Mouse (Mus musculus) cerebellum, postnatal 25 days (tissue): ENCODE results near the gene Nfe2.
"Not testable (repeated sequence)": the region's sequence is repeated elsewhere in the genome, so short reads cannot be mapped to it uniquely, and the experiment has no call there.

Source experiments
- DNase-seq, 2 experiments: peaks; one replicate each; pipeline ENCODE4 v3.0.0; 2021; ENCODE audit warnings: mixed read lengths in 2 of 2

The Nfe2 gene

DNA sequence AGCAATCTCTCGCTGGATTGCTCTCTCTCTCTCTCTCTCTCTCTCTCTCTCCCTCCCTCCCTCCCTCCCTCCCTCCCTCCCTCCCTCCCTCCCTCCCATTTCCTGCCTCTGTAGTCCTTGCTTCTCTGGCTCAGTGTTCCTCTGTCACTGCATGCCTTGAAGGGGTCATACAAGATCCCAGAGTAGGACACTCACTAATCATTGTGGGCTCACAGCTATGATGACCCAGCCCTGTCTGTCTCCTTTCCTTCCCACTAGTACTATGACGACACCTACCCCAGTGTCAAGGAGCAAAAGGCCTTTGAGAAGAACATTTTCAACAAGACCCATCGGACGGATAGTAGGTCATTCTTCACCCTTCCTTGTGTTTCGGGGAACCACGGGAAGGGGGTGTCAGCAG lies 32.2 kb upstream of the Nfe2 start:
- no peak for DNase-seq

GRCm38 (mm10) chr15:103289600-103289999 lies 31.4 kb upstream of the Nfe2 start:
- no peak for DNase-seq

- peak; percentile 47 to 64 for DNase-seq
Measured at GRCm38 (mm10) chr15:103285778-103286417, 27.7 kb upstream of the Nfe2 start.

DNA sequence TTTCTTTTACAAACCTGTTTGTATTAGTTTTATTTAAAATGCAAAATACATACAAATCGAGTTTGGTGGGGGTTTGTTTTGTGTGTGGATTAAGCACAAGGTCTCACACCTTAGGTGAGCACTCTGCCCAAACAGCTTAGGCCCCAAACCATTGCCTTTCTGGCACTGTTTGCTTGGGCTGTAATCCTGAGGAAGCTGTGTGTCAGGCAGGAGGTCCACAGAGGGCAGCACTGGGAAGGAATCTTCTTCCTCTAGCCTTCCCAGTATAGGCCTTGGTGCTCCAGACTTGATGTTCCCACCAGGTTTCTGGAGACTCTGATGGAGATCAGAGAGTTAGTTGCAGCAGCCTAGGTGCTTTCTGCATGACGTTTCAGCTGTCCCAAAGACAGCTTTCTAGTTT lies 26.4 kb upstream of the Nfe2 start:
- no peak for DNase-seq

- DNase-seq, result peak; percentile 42 to 61
Measured at GRCm38 (mm10) chr15:103284066-103284465, 25.9 kb upstream of the Nfe2 start.

DNA sequence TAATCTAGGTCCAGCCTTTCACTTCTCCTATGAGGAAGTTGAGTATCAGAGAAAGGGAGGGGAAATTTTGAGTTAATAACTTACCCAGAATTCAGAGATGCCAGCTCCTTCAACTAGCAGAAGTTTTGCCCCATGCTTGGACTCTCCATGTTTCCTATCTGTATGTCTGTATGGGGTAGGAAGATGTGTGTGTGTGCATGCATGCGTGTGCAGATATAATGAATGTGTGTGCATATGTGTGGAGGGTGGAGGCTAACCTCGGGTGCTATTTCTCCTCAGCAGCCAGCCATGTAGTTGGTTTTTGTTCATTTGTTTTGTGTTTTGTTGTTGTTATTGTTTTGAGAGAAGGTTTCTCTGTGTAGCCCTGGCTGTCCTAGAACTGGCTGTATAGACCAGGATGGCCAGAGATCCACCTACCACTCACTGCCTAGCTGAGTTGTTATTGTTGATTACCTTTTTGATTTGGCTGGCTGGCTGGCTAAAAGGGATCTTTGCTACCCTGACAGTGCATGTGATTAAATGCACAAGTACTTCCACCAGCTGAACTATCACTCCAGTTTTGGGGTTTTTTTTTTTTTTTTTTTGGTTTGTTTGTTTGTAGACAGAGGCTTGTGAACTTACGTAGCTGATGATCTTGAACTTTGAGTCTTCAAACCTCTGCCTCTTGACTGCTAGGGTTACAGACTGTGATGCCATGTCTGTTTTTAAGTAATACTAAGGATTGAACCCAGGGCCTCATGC lies 23.4 kb upstream of the Nfe2 start:
- no peak for DNase-seq

DNA sequence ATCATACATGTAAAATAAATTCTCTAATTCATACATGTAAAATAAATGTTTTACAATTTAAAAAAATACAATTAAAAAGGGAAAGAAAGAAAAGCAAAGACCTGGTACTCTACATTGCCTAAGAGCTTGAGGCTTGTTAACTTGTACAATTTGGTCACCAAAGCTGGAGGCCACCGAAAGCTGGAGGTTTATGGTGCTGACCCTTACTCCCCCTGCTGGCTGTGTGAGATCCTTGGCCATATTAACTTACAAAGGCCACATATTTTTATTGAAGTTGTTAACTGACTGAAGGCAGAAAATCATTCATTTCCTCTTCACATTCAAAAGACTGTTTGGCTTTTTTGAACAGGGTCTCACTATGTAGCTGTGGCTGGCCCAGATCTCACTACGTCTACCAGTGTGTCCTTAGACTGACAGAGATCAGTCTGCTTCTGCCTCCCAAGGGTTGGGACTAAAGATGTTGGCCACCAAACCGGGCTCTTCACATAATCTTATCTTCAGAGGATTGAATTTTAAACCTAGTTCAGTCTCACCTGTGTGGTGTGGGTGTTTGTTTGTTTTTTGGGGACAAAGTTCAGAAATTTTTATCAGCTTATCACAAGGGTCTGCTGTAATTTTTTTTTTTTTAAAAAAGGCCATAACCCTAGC lies 22.7 kb upstream of the Nfe2 start:
- peak in 1 of 2 experiments; percentile 18 for DNase-seq

GRCm38 (mm10) chr15:103279750-103280149 lies 21.5 kb upstream of the Nfe2 start:
- DNase-seq, result peak in 1 of 2 experiments; percentile 36

- no peak for DNase-seq
Measured at GRCm38 (mm10) chr15:103277949-103278348, 19.7 kb upstream of the Nfe2 start.

DNA sequence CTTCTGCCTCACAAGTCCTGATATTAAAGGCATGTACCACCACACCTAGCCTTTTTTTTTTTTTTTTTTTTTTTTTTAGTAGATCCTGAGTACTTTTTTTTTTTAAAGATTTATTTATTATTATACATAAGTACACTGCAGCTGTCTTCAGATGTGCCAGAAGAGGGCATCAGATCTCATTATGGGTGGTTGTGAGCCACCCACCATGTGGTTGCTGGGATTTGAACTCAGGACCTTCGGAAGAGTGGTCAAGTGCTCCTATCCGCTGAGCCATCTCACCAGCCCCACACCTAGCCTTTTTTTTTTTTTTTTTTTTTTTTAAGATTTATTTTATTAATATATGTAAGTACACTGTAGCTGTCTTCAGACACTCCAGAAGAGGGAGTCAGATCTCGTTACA lies 17.7 kb upstream of the Nfe2 start:
- peak in 1 of 2 experiments; percentile 9 for DNase-seq

- peak; percentile 96 for DNase-seq
Measured at GRCm38 (mm10) chr15:103272419-103273279, 14.4 kb upstream of the Nfe2 start, which contains the start of gene Copz1. Gene Copz1, plus strand, starts transcription at chr15:103272714.

GRCm38 (mm10) chr15:103268903-103269302 lies 10.7 kb upstream of the Nfe2 start:
- no peak for DNase-seq

DNA sequence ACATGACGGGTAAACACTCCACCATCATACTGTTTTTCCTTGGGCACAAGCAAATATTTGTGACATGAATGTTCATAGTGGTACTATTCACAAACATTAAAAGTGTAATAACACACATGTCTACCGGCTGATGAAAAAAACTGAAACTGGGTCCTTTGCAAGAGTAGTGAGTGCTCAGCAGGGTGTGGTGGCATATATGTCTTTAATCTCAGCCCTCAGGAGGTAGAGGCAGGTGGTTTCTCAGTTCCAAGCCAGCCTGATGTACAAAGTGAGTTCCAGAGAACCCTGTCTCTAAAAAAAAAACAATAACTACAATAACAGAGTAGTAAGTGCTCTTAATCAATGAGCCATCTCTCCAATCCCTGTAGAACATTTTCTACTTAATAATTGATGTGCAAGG lies 6.6 kb upstream of the Nfe2 start:
- DNase-seq, result no peak

- no peak for DNase-seq
Measured at GRCm38 (mm10) chr15:103259989-103260388, 1.8 kb upstream of the Nfe2 start.

DNA sequence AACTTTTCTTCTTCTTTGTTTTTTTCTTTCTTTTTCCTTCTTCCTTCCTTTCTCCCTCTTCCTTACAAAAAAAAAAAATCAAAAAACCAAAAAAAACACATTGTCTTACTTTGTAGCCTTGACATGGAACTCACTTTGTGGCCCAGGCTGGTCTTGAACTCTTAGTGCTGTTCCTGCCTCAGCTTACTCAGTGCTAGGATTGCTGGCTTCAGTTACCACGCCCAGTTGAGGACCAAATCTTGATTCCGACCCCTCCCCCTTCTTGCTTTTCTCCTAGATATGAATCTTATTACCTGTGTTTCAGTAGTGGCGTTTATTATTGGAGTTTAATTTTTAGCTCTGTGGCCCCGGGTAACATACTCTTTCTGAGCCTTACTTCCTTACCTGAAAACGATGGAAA lies 959 bp upstream of the Nfe2 start:
- no peak for DNase-seq

GRCm38 (mm10) chr15:103256210-103256986 lies 1.8 kb downstream of the Nfe2 start:
- no peak for DNase-seq

GRCm38 (mm10) chr15:103255169-103255568 lies 3.0 kb downstream of the Nfe2 start:
- peak in 1 of 2 experiments; percentile 28 for DNase-seq

- DNase-seq, result no peak
Measured at GRCm38 (mm10) chr15:103253352-103253751, 4.9 kb downstream of the Nfe2 start.

- no peak for DNase-seq
Measured at GRCm38 (mm10) chr15:103252660-103253059, 5.5 kb downstream of the Nfe2 start.

GRCm38 (mm10) chr15:103251595-103251994 lies 6.6 kb downstream of the Nfe2 start:
- DNase-seq, result no peak

DNA sequence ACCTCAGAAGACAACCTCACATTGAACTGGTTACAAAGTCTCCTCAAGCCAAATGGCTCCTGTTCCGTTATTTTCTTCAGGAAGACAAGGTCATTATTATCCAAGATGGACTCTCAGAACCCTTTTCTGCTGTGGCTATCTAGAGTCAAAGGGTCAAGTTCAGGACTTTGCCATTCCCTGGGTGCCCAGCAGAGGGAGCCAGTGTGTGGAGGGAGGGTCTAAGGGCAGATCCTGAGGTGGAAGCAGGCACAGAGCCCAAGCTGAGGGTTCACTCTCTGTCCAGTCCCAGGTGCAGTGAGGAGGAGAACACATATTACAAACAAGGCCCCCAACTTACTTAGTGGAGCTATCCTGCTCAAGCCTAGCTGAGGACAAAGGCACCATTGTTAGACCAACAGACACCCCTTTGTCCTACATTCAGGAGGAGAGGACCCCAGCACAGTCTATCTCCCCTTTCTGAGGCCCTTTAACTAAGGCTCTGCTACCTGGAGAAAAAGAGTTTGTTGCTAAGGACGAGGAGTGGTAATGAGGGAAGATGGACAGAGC lies 7.9 kb downstream of the Nfe2 start:
- DNase-seq, result peak; percentile 60 to 75

DNA sequence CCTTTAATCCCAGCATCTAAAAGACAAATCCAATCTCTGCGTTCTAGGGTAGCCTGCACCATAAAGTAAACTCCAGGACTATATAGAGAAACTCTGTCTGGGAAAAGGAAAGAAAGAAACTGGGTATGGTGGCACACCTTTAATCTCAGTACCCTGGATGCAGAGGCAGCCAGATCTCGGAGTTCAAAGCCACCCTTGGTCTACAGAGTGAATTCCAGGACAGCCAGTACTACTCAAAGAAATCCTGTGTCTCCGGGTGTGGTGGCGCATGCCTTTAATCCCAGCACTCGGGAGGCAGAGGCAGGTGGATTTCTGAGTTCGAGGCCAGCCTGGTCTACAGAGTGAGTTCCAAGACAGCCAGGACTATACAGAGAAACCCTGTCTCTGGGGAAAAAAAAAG lies 8.7 kb downstream of the Nfe2 start:
- DNase-seq, result not testable (repeated sequence)
